15 mouse cellular contexts compared by ENCODE assay signal in genomic region chr1:167261750-167262149, GRCm38 (mm10). TPM values are rescaled to one million over a fixed set of nuclear protein-coding genes. Genes with fewer than 3 reads are reported as not detected.
A peak's percentile ranks its signal among the peaks of the same experiment; 100 is the strongest.
DNase-seq lines count a peak whose midpoint lies in the region; ATAC-seq and TF ChIP-seq lines count a peak whose summit lies in the region.
"Had no signal": no experiment of that assay in that cellular context is flagged by ENCODE, and none has a peak within 500 bp of the region (broad histone marks: within the 10 kb centered on the region; RNA-seq: fewer than 3 reads in every experiment).

No protein-coding gene starts in this region.

- H3K36me3 ChIP-seq in lung, embryonic 15.5 days: no peaks in the 10 kb centered on the region
- no peaks in the 10 kb centered on the region for H3K36me3 ChIP-seq in stomach, embryonic 16.5 days (ENCODE audit: control insufficient read depth, insufficient read depth, low read length)
- H3K36me3 ChIP-seq: limb, embryonic 13.5 days; neural tube, embryonic 13.5 days had no signal

- peak; percentile 55 for DNase-seq in cerebellum, adult 9-11 months
- no peak for DNase-seq in cerebellum, adult 9-10 months
- DNase-seq in layer of hippocampus, adult 2 months (ENCODE audit: low spot score in 2 of 2): no peak
- DNase-seq in layer of hippocampus, adult 11-12 months (ENCODE audit: low spot score): no peak
- no peak for DNase-seq in right cerebral cortex, adult 18-20 months
- DNase-seq: B cell, adult 2 months; gastrocnemius, postnatal 36 days; heart, postnatal 36 days had no signal

- no peak overlapping the region for H3K4me3 ChIP-seq in layer of hippocampus, adult 2 months
- no peak overlapping the region for H3K4me3 ChIP-seq in lung, embryonic 15.5 days
- no peak overlapping the region for H3K4me3 ChIP-seq in stomach, embryonic 16.5 days (replicated peaks; ENCODE audit: low read length)
- H3K4me3 ChIP-seq: forebrain, embryonic 10.5 days; limb, embryonic 13.5 days; neural tube, embryonic 13.5 days had no signal

- H3K4me1 ChIP-seq in lung, embryonic 15.5 days: peaks cover 41% of the 10 kb centered on the region
- peaks cover 21% of the 10 kb centered on the region for H3K4me1 ChIP-seq in stomach, embryonic 16.5 days (ENCODE audit: control insufficient read depth, insufficient read depth, low read length)

- WGBS in lung, embryonic 15.5 days: 69% methylated on average over 11 of the region's 11 CpGs
- WGBS in stomach, embryonic 16.5 days: 71% methylated on average over 11 of the region's 11 CpGs

- H3K27ac ChIP-seq in layer of hippocampus, adult 2 months: peak overlapping the region; percentile 85; the same call in 1 of the 2 replicates
- H3K27ac ChIP-seq in lung, embryonic 15.5 days: no peak overlapping the region
- peak overlapping the region; percentile 81 for H3K27ac ChIP-seq in stomach, embryonic 16.5 days (ENCODE audit: low read length)
- H3K27ac ChIP-seq: forebrain, embryonic 10.5 days; hindbrain, postnatal 0 days; limb, embryonic 13.5 days; neural tube, embryonic 13.5 days had no signal

- TF ChIP-seq CTCF in layer of hippocampus, adult 2 months (conservative IDR thresholded peaks at IDR 0.05): no peak

- no peaks in the 10 kb centered on the region for H3K27me3 ChIP-seq in lung, embryonic 15.5 days
- no peaks in the 10 kb centered on the region for H3K27me3 ChIP-seq in stomach, embryonic 16.5 days (ENCODE audit: control insufficient read depth, insufficient read depth, low read length)
- H3K27me3 ChIP-seq: limb, embryonic 13.5 days; neural tube, embryonic 13.5 days had no signal

- H3K9ac ChIP-seq in lung, embryonic 15.5 days: no peak overlapping the region
- H3K9ac ChIP-seq in stomach, embryonic 16.5 days (ENCODE audit: low read length): no peak overlapping the region
- H3K9ac ChIP-seq: limb, embryonic 13.5 days; neural tube, embryonic 13.5 days had no signal

- ATAC-seq in lung, embryonic 15.5 days (ENCODE audit: borderline replicate concordance, extremely low read depth, low FRiP score, low TSS enrichment): 0 out of 2 replicates have a peak, but pooled peaks have one; percentile 32
- peak; percentile 70 for ATAC-seq in stomach, embryonic 16.5 days (ENCODE audit: insufficient read depth, low FRiP score)
- ATAC-seq: hindbrain, postnatal 0 days had no signal

- no peak overlapping the region for H3K4me2 ChIP-seq in lung, embryonic 15.5 days
- H3K4me2 ChIP-seq in stomach, embryonic 16.5 days (ENCODE audit: low read depth, low read length): no peak overlapping the region
- H3K4me2 ChIP-seq: heart, embryonic 11.5 days; limb, embryonic 13.5 days; neural tube, embryonic 13.5 days had no signal

- H3K9me3 ChIP-seq in lung, embryonic 15.5 days: no peaks in the 10 kb centered on the region
- H3K9me3 ChIP-seq in stomach, embryonic 16.5 days (replicated peaks; ENCODE audit: control insufficient read depth, low read length): no peaks in the 10 kb centered on the region
- H3K9me3 ChIP-seq: forebrain, embryonic 10.5 days; limb, embryonic 13.5 days; neural tube, embryonic 13.5 days had no signal

RNA-seq across cellular contexts. Expression of gene Uck2, which starts 23.4 kb away (rescaled TPM):
- 10 to 100 TPM; 36.5 to 36.7 TPM for total RNA-seq in layer of hippocampus, adult 2 months (2021)
- 79.2 and 85.4 TPM in 2 replicates for polyA plus RNA-seq in lung, embryonic 15.5 days (2015; fragmentation: Nextera tagmentation; extraction: Ambion mirVana)
- polyA plus RNA-seq in stomach, embryonic 16.5 days (2015; fragmentation: Nextera tagmentation; extraction: Ambion mirVana): 65.4 and 70.9 TPM in 2 replicates

RNA-seq across cellular contexts. Expression of gene Tmco1, which starts 46.4 kb away (rescaled TPM):
- total RNA-seq in layer of hippocampus, adult 2 months (2021): 10 to 100 TPM; 49.6 to 50.4 TPM
- 101 TPM in 2 replicates for polyA plus RNA-seq in lung, embryonic 15.5 days (2015; fragmentation: Nextera tagmentation; extraction: Ambion mirVana)
- polyA plus RNA-seq in stomach, embryonic 16.5 days (2015; fragmentation: Nextera tagmentation; extraction: Ambion mirVana): 112 TPM in 2 replicates
